Mouse (Mus musculus) telencephalon, adult 2 months (tissue): Measurements from ENCODE around the gene Wdr27.
"Not testable (repeated sequence)": the region's sequence is repeated elsewhere in the genome, so short reads cannot be mapped to it uniquely, and the experiment has no call there.

Source experiments
- DNase-seq: peaks from one replicate; pipeline ENCODE4 v3.0.0-alpha.2; 2011; ENCODE audit warnings: low read depth, low spot score

Gene Wdr27

GRCm38 (mm10) chr17:14943009-14943728 lies at the start of gene Wdr27, which contains the start of gene 1600012H06Rik:
Gene Wdr27 (minus strand): TSS chr17:14943158.
Gene 1600012H06Rik (plus strand): TSS chr17:14943184.
- peak; percentile 97 for DNase-seq

- not testable (repeated sequence) for DNase-seq
Observed at GRCm38 (mm10) chr17:14992522-14993138, 49.7 kb upstream of the Wdr27 start.

GRCm38 (mm10) chr17:14990116-14990702 lies 47.3 kb upstream of the Wdr27 start:
- not testable (repeated sequence) for DNase-seq

GRCm38 (mm10) chr17:14978362-14979038 lies 35.5 kb upstream of the Wdr27 start, which contains the start of the genes 9030025P20Rik and Gm3417:
Gene 9030025P20Rik (plus strand): TSS chr17:14978468.
Gene Gm3417 (minus strand): TSS chr17:14978790.
- DNase-seq = not testable (repeated sequence)

- not testable (repeated sequence) for DNase-seq
Observed at GRCm38 (mm10) chr17:14977718-14978361, 34.9 kb upstream of the Wdr27 start.

- not testable (repeated sequence) for DNase-seq
Observed at GRCm38 (mm10) chr17:14968373-14968913, 25.5 kb upstream of the Wdr27 start.

GRCm38 (mm10) chr17:14961557-14962154 lies 18.7 kb upstream of the Wdr27 start:
- DNase-seq = not testable (repeated sequence)

- DNase-seq = not testable (repeated sequence)
Observed at GRCm38 (mm10) chr17:14960951-14961556, 18.1 kb upstream of the Wdr27 start, which contains the start of gene Phf10. Gene Phf10 (minus strand): TSS chr17:14961273.

- DNase-seq = no peak
Observed at GRCm38 (mm10) chr17:14960520-14960919, 17.6 kb upstream of the Wdr27 start.

- DNase-seq = no peak
Observed at GRCm38 (mm10) chr17:14959979-14960378, 17.0 kb upstream of the Wdr27 start.

- no peak for DNase-seq
Observed at GRCm38 (mm10) chr17:14958686-14959327, 15.8 kb upstream of the Wdr27 start.

- no peak for DNase-seq
Observed at GRCm38 (mm10) chr17:14953452-14953851, 10.5 kb upstream of the Wdr27 start.

- no peak for DNase-seq
Observed at GRCm38 (mm10) chr17:14949161-14949827, 6.3 kb upstream of the Wdr27 start.

- no peak for DNase-seq
Observed at GRCm38 (mm10) chr17:14944551-14944950, 1.6 kb upstream of the Wdr27 start.

GRCm38 (mm10) chr17:14943729-14944059 lies 736 bp upstream of the Wdr27 start:
- DNase-seq = no peak

GRCm38 (mm10) chr17:14942181-14942580 lies 777 bp downstream of the Wdr27 start:
- DNase-seq = not testable (repeated sequence)

GRCm38 (mm10) chr17:14935841-14936605 lies 6.9 kb downstream of the Wdr27 start:
- no peak for DNase-seq

GRCm38 (mm10) chr17:14935280-14935679 lies 7.7 kb downstream of the Wdr27 start:
- DNase-seq = not testable (repeated sequence)
